Mouse (Mus musculus): ENCODE results near the gene Nckap5. TPM values are rescaled to one million over a fixed set of nuclear protein-coding genes. Genes with fewer than 3 reads are reported as not detected.

Nckap5 gene
- polyA plus RNA-seq, 1 experiment, result not detected

DNA sequence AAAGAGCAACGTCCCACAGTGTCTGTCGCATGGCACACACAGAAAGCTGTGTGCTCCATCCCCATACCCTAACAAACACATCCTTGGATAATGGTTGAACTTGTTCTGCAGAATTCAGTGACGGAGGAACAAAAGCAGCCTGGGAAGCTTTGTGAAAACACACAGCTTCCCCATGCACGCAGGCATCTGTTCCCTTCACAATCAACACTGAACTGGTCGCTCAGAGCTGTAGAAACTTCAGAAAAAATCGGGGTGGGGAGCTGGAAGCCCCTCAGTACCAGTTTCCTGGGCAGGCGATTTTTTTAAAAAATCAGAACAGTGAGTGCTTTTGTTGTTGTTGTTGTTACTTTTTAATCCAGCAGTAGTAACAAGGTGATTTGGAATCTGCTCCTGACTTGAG, 960.5 kb downstream of the Nckap5 start:
- no peak overlapping the region for H3K4me3 ChIP-seq (ENCODE audit: insufficient read depth, poor library complexity, severe bottlenecking)
- no peaks in the 10 kb centered on the region for H3K79me3 ChIP-seq (ENCODE audit: low read depth)
- no peaks in the 10 kb centered on the region for H3K27me3 ChIP-seq (ENCODE audit: control insufficient read depth, insufficient read depth, insufficient read length)
- H3ac ChIP-seq (ENCODE audit: control insufficient read depth, insufficient read length, low read depth), result no peak overlapping the region
- H3K36me3 ChIP-seq (ENCODE audit: control insufficient read depth, insufficient read depth), result no peaks in the 10 kb centered on the region
- TF ChIP-seq CTCF (IDR thresholded peaks at IDR 0.05; ENCODE audit: control insufficient read depth, insufficient read depth, insufficient read length) (no peak), USF1 (IDR thresholded peaks at IDR 0.05; ENCODE audit: low read depth) (no peak), MAX (IDR thresholded peaks at IDR 0.05) (no peak), FOSL1 (IDR thresholded peaks at IDR 0.05; ENCODE audit: insufficient read depth, low read length, poor library complexity, severe bottlenecking) (no peak), MYOD1 (IDR thresholded peaks at IDR 0.05; ENCODE audit: control insufficient read depth, insufficient read length, low read depth) (no peak), MYOG (IDR thresholded peaks at IDR 0.05; ENCODE audit: control insufficient read depth, extremely low read depth, insufficient read length) (no peak), CEBPB (IDR thresholded peaks at IDR 0.05; ENCODE audit: low read depth) (no peak)
- no peaks in the 10 kb centered on the region for H3K79me2 ChIP-seq (ENCODE audit: control insufficient read depth, insufficient read depth)

Data from C2C12 (cell line).